Mouse (Mus musculus): ENCODE measurements around the gene Hs6st2.

GRCm38 (mm10) chrX:51679601-51680427, 1.8 kb downstream of the Hs6st2 start:
- TF ChIP-seq POLR2A (IDR thresholded peaks at IDR 0.05; ENCODE audit: insufficient read depth, low read length) (no peak), CTCF (IDR thresholded peaks at IDR 0.05; ENCODE audit: low read depth, low read length) (no peak), EP300 (IDR thresholded peaks at IDR 0.05; ENCODE audit: insufficient read depth, low read depth, low read length) (no peak)

Data from ES-Bruce4 (cell line).